Mouse (Mus musculus) thymus, adult 2 months (tissue): ENCODE measurements around the gene Chmp4b.

ENCODE experiments used
- CTCF ChIP-seq: fragments of 200-500 bp; IDR thresholded peaks from 2 replicates; pipeline ENCODE4 v1.5.1; 2012; ENCODE audit warnings: mild to moderate bottlenecking, control low read depth, low read length, moderate library complexity, borderline replicate concordance; ENCODE audit not compliant: control insufficient read depth, poor library complexity, insufficient read depth; ENCODE audit errors: extremely low read depth
- POLR2A ChIP-seq: fragments of 200-500 bp; IDR thresholded peaks from 2 replicates; pipeline ENCODE4 v1.6.1; 2012; ENCODE audit warnings: mild to moderate bottlenecking, low read length, control low read depth, moderate library complexity; ENCODE audit not compliant: control insufficient read depth, poor library complexity, insufficient read depth; ENCODE audit errors: extremely low read depth

- TF ChIP-seq CTCF = no peak
- TF ChIP-seq POLR2A = no peak
These were observed 35.8 kb upstream of the Chmp4b start for GRCm38 (mm10) chr2:154615674-154616073.
